Mouse (Mus musculus) urinary bladder, postnatal 4 days (tissue): ENCODE measurements around the gene Mepce.

Experiments used
- DNase-seq, 2 experiments: peaks; one replicate each; pipeline ENCODE4 v3.0.0; 2021 to 2022; ENCODE audit warnings: low spot score in 2 of 2

Mepce gene

GRCm38 (mm10) chr5:137788171-137788570 lies 716 bp upstream of the Mepce start:
- no peak for DNase-seq

GRCm38 (mm10) chr5:137786109-137786942 lies 1.1 kb downstream of the Mepce start:
- DNase-seq = peak; percentile 99

GRCm38 (mm10) chr5:137785164-137786031 lies 2.1 kb downstream of the Mepce start:
- DNase-seq = no peak

GRCm38 (mm10) chr5:137784546-137784945 lies 2.9 kb downstream of the Mepce start:
- DNase-seq = no peak

GRCm38 (mm10) chr5:137783901-137784540 lies 3.4 kb downstream of the Mepce start:
- DNase-seq = no peak

- no peak for DNase-seq
Observed at GRCm38 (mm10) chr5:137782776-137783522, 4.5 kb downstream of the Mepce start.

GRCm38 (mm10) chr5:137781661-137782060 lies 5.8 kb downstream of the Mepce start:
- DNase-seq = no peak

GRCm38 (mm10) chr5:137779053-137779933 lies 8.2 kb downstream of the Mepce start:
- no peak for DNase-seq

GRCm38 (mm10) chr5:137778635-137779034 lies 8.8 kb downstream of the Mepce start, which contains the start of gene Ppp1r35:
Gene Ppp1r35, plus strand, starts transcription at chr5:137778849.
- DNase-seq = peak; percentile 93 to 96

GRCm38 (mm10) chr5:137777267-137777845 lies 10.1 kb downstream of the Mepce start:
- DNase-seq = no peak

- peak; percentile 51 to 64 for DNase-seq
Observed at GRCm38 (mm10) chr5:137776408-137776918, 11.0 kb downstream of the Mepce start.

- DNase-seq = no peak
Observed at GRCm38 (mm10) chr5:137775587-137776290, 11.7 kb downstream of the Mepce start.

- no peak for DNase-seq
Observed at GRCm38 (mm10) chr5:137772755-137773154, 14.7 kb downstream of the Mepce start.

GRCm38 (mm10) chr5:137770709-137771108 lies 16.7 kb downstream of the Mepce start:
- DNase-seq = no peak

- DNase-seq = no peak
Observed at GRCm38 (mm10) chr5:137768475-137768874, 19.0 kb downstream of the Mepce start.

GRCm38 (mm10) chr5:137766270-137766669 lies 21.2 kb downstream of the Mepce start:
- DNase-seq = no peak

GRCm38 (mm10) chr5:137764609-137765340 lies 22.7 kb downstream of the Mepce start:
- no peak for DNase-seq

GRCm38 (mm10) chr5:137759971-137760412 lies 27.5 kb downstream of the Mepce start:
- peak; percentile 83 to 86 for DNase-seq
